Comparison of ENCODE assay signal across 7 mouse cellular contexts in the genomic region with DNA sequence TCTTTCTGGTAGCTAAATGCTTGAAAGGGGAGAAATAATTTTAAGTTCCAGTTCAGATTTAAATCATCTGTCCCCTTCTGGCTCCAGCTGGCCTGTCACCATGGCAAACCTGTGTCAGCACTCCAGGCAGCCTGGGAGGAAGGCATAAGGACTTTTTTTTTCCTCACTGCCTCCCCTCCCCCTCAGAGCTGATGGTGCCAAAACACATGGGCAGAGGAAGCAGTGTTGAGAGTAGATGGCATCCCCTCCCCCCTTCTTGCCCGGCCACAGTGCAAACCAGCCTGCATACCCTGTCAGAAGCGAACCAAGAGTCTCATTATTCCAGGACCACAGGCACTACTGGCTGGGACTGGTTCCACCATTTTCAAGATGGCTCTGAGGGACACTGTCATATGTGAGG.
DNase-seq lines count a peak whose midpoint lies in the region; ATAC-seq lines count a peak whose summit lies in the region.

No protein-coding gene starts in this region.

- intact Hi-C loops in gastrocnemius, postnatal 36 days (cut with DNase I) = no loop called here

- no peaks in the 10 kb centered on the region for H3K27me3 ChIP-seq in neural tube, embryonic 11.5 days (ENCODE audit: control insufficient read depth, insufficient read depth, low read length)
- H3K27me3 ChIP-seq in hindbrain, embryonic 15.5 days = no peaks in the 10 kb centered on the region
- no peaks in the 10 kb centered on the region for H3K27me3 ChIP-seq in limb, embryonic 12.5 days

- peak; percentile 61 for DNase-seq in neural tube, embryonic 11.5 days (ENCODE audit: low spot score)
- DNase-seq in neural tube, embryonic 10.5 days (ENCODE audit: extremely low spot score, low spot score) = no peak
- no peak for DNase-seq in urinary bladder, postnatal 10 days (ENCODE audit: low spot score)
- DNase-seq in gastrocnemius, postnatal 36 days = no peak
- DNase-seq in thymus, postnatal 4 days = no peak

- ATAC-seq in neural tube, embryonic 11.5 days (ENCODE audit: insufficient read depth, low FRiP score, low TSS enrichment) = peak; percentile 28
- peak; percentile 86 for ATAC-seq in hindbrain, embryonic 15.5 days (ENCODE audit: low FRiP score, low read depth)
- no peak for ATAC-seq in limb, embryonic 12.5 days (ENCODE audit: insufficient number of reproducible peaks, insufficient read depth, low FRiP score, low TSS enrichment, low read depth)

- 40% methylated on average over 2 of the region's 2 CpGs for WGBS in neural tube, embryonic 11.5 days
- 6% methylated on average over 2 of the region's 2 CpGs for WGBS in hindbrain, embryonic 15.5 days
- WGBS in limb, embryonic 12.5 days = 35% methylated on average over 2 of the region's 2 CpGs

- H3K27ac ChIP-seq in neural tube, embryonic 11.5 days (ENCODE audit: low read depth, low read length) = no peak overlapping the region
- H3K27ac ChIP-seq in hindbrain, embryonic 15.5 days (replicated peaks) = peak overlapping the region; percentile 65
- 0 out of 2 replicates have a peak overlapping the region, but pooled peaks have one; percentile 9 for H3K27ac ChIP-seq in limb, embryonic 12.5 days

- H3K4me3 ChIP-seq in neural tube, embryonic 11.5 days (ENCODE audit: low read depth, low read length) = no peak overlapping the region
- no peak overlapping the region for H3K4me3 ChIP-seq in hindbrain, embryonic 15.5 days
- no peak overlapping the region for H3K4me3 ChIP-seq in limb, embryonic 12.5 days (replicated peaks)

- no peak overlapping the region for H3K9ac ChIP-seq in neural tube, embryonic 11.5 days (ENCODE audit: low read length)
- no peak overlapping the region for H3K9ac ChIP-seq in hindbrain, embryonic 15.5 days
- no peak overlapping the region for H3K9ac ChIP-seq in limb, embryonic 12.5 days (replicated peaks)

- peaks cover 23% of the 10 kb centered on the region for H3K4me1 ChIP-seq in neural tube, embryonic 11.5 days (ENCODE audit: control insufficient read depth, insufficient read depth, low read length)
- peaks cover 40% of the 10 kb centered on the region for H3K4me1 ChIP-seq in hindbrain, embryonic 15.5 days (replicated peaks)
- peaks cover 63% of the 10 kb centered on the region for H3K4me1 ChIP-seq in limb, embryonic 12.5 days (replicated peaks)

- H3K4me2 ChIP-seq in neural tube, embryonic 11.5 days (ENCODE audit: low read depth) = no peak overlapping the region
- H3K4me2 ChIP-seq in hindbrain, embryonic 15.5 days = no peak overlapping the region
- H3K4me2 ChIP-seq in limb, embryonic 12.5 days = no peak overlapping the region

- no peaks in the 10 kb centered on the region for H3K9me3 ChIP-seq in neural tube, embryonic 11.5 days (ENCODE audit: control insufficient read depth, low read length)
- no peaks in the 10 kb centered on the region for H3K9me3 ChIP-seq in hindbrain, embryonic 15.5 days
- H3K9me3 ChIP-seq in limb, embryonic 12.5 days = no peaks in the 10 kb centered on the region

- no peaks in the 10 kb centered on the region for H3K36me3 ChIP-seq in neural tube, embryonic 11.5 days (ENCODE audit: control insufficient read depth, insufficient read depth, low read length)
- H3K36me3 ChIP-seq in hindbrain, embryonic 15.5 days = no peaks in the 10 kb centered on the region
- H3K36me3 ChIP-seq in limb, embryonic 12.5 days = no peaks in the 10 kb centered on the region
